Mouse (Mus musculus) lung, postnatal 25 days (tissue): Measurements from ENCODE around the gene Bmpr1a.
A peak's percentile ranks its signal among the peaks of the same experiment; 100 is the strongest.
"Not testable (repeated sequence)": the region's sequence is repeated elsewhere in the genome, so short reads cannot be mapped to it uniquely, and the experiment has no call there.

ENCODE experiments used
- DNase-seq: peaks from one replicate; pipeline ENCODE4 v3.0.0; 2022; ENCODE audit warnings: low spot score

The Bmpr1a gene

DNA sequence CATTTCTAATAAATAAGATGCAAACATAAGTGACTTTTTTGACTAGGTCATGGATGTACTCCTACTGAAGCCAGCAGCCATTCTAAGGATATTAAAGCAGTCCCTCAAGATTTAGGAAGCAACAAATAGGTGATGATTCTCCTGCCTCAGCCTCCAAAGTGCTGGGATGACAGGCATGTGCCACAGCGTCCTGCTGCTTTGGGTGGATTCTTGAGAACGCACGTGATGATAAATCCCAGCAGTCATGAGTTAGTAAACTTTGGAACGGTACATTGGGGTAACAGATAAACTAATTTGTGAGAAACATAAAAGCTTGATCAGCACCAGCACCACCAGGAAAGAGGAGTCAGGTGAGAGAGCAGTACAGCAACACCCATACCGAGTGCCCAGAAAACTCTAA is 52.7 kb downstream of the Bmpr1a start:
- no peak for DNase-seq

GRCm38 (mm10) chr14:34449807-34450206 is 53.3 kb downstream of the Bmpr1a start:
- DNase-seq: peak; percentile 30

GRCm38 (mm10) chr14:34448398-34448797 is 54.7 kb downstream of the Bmpr1a start:
- DNase-seq: no peak

DNA sequence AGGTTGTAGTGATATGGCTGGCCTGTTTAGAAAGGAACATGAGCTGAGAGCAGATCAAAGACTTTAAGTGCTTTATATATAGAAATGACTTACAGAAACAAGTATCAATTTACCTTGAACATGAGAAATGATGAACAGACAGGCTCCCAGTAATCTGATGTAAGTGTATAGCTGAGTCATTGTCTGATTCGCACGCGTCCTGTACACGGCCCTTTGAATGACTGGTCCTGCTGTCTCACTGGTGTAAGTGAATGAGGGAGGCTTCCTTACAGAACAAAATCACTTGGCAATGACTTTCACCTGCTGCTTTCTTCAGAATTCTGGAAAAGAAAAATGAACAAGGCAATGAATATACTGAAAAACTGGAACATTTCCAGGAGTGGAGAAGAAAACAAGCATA is 55.5 kb downstream of the Bmpr1a start:
- no peak for DNase-seq

GRCm38 (mm10) chr14:34446624-34447023 is 56.5 kb downstream of the Bmpr1a start:
- no peak for DNase-seq

DNA sequence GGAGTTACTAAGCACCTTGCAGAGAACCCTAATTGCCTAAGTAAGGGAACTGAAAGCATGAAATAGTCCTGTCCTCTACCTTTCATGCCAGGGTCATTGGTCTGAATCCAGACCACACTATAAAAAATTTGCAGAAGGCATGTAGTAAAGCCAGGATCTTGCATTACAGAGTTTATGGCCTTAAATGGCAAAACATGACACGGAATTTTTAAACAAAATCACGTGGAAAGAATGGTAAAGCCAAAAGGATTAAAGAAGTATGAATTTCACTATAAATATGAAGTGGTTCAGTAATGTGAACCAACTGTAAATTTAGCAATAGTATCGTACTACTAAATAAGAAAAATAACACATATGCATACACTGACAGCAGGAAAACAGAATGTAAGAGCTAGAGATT is 57.8 kb downstream of the Bmpr1a start:
- no peak for DNase-seq

DNA sequence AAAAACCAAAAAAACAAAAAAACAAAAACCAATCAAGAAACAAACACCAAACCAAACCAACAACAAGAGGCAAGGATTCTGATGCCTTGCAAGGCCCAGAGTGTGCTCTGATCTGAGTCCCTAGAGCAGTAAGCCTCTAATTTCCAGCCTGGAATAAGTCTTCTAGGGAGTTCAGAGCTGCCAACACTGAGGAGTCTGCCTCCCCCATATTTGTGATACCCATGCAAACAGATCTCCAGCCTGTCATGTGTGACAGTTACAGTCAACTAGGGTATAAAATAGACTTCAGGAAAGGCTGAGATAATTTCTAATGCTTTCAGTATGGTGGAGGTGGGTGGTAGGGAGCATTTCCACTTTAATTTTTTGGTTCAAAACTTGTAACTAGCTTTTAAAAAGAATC is 58.2 kb downstream of the Bmpr1a start:
- no peak for DNase-seq

DNA sequence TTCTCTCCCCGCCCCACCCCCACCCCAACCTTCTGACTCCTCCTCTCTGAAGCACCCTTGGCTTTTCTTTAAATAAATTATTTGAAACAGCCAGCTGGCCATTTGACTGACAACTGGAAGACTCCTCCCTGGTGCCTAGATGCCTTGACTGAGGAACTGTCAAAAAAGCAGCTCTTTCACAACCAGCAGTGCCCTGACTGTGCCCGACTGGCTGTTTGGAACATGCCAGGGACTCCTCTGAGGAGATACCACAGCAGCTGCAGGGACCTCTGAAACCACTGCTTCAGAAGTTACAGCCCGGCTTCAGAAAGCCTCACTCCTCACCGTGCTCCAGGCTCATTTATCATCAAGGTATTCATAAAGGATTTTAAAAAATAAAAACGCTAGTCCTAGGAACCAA is 58.8 kb downstream of the Bmpr1a start:
- no peak for DNase-seq

DNA sequence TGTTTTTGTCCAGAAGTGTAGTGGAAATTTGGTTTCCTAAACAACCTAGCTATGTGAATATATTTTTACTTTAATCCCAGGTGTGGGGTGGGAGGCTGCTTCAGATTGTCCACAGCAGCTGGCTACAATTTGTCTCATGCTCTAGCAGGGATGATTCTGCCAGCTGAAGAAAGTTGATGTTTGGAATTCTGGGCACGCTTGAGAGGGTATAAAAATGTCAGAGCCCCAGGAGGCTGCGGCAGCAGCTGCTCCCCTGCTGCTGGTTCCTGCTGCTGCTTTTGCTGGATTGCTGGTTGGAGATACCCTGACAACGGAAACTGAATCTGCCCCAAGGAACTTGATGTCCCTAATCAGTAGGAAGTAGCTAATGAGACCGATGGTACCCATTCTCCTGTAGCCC is 60.6 kb downstream of the Bmpr1a start:
- no peak for DNase-seq

GRCm38 (mm10) chr14:34440526-34441066 is 62.5 kb downstream of the Bmpr1a start:
- DNase-seq: no peak

DNA sequence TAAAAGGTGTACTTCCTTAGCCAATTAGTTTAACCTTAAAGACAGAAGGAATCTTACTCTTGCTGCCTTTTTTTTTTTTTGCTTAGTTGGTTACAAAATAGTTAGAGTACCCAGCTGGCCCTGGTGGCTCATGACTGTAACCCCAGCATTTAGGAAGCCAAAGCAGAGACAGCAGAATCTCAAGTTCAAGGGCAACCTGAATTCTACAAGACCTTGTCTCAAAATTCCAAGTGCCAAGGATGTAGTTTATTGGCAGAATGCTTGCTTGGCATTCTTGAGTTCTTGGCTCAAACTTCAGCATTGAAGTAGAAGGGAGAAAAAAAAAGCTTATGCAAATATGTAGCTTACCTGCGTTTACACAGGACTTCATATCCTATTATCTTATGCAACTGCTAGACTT is 74.1 kb downstream of the Bmpr1a start:
- peak; percentile 9 for DNase-seq

- no peak for DNase-seq
Measured at GRCm38 (mm10) chr14:34428274-34428673, 74.9 kb downstream of the Bmpr1a start.

DNA sequence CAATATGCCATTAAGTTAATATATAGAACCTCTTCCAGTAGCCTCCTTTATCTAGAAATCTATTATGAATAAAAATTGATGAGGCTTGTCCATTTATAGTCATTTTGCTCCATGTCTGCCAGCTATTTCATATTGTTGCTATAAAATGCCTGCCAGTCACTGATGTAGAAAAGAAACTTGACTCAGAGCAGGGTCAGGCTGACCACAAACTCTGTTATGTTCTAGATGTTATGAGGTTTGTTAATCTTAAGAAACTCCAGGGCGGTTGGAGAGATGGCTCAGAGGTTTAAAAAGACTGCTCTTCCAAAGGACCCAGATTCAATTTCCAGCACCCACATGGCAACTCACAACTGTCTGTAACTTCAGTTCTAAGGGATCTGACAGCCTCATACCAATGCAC is 82.1 kb downstream of the Bmpr1a start:
- DNase-seq: no peak

DNA sequence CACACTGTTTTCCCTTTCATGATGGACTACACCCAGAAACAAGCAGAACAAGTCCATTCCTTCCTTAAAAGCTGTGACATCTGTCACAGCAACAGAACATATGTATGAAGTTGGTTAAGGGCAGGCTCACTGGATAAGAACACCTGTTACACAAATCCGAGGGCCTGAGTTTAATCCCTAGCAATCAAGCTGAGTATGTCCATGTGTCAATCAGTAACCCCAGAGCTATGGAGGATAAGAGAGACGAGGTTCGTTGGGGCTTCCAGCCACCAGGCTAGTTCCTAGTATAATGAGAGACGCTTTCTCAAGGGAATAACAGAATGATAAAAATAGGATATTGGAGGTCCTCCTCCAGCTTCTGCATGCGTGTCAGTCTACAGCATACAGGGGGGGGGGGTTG is 85.6 kb downstream of the Bmpr1a start:
- no peak for DNase-seq

DNA sequence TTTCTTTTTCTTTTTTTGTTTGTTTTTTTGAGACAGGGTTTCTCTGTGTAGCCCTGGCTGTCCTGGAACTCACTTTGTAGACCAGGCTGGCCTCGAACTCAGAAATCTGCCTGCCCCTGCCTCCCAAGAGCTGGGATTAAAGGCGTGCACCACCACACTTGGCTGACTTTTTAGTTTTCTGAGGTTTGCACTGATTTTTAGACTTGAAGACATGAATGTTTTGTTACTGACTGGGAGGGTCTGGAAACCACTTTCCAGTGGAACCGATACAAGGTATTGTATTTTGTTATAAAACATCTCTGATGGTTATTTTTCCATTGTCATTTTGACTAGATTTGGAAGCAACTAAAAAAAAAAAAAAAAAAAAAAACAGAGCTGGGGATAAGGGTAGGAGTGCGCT is 86.2 kb downstream of the Bmpr1a start:
- not testable (repeated sequence) for DNase-seq

DNA sequence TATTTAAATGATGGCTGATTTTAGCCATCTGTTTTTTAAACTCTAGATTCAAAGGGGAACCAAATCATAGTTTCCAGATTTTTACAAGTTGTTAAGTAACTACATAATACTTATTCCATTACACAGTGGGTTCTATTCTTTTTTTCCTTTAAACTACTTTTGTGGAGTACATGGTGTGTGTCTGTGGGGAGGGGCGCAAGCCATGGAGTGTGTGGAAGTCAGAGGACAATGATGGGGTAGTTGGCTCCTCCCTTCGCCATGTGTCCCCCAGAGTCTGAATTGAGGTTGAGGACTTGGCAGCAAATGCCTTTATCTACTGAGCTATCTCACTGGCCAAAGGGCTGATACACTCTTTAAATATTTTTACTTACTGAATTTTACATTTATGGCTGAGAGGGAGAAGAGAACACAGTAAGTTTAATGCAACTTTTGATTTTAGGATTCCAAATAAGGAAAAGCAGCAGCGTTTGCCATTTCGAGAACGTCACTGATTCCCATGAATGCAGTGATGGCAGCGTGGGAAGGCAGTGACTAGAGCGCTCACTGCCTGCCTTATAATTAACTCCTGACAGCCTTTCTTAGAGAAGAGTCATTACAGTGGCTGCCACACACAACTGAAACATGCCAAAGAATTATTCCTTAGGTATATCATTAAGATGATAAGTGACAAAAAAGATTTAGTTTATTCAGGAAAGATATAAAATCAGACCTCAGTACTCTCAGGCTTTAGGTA is 90.8 kb downstream of the Bmpr1a start:
- no peak for DNase-seq

DNA sequence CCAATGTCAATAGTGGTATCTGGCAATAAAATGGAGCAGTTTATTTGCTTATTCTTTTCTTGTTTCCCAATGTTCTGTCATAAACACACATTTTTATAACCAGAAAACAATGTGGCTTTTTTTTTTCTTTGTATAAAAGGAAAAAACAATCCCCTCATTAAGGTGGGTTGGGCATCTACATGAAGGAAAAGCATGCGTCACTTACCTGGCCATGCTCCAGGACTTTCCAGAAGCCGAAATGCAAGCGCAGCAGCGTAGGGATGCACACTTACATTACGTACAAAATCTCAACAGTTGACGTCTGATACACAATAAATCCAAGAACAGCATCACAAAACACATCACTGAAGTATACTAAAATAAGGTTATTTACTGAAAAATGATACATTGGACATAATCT is 92.4 kb downstream of the Bmpr1a start:
- no peak for DNase-seq

DNA sequence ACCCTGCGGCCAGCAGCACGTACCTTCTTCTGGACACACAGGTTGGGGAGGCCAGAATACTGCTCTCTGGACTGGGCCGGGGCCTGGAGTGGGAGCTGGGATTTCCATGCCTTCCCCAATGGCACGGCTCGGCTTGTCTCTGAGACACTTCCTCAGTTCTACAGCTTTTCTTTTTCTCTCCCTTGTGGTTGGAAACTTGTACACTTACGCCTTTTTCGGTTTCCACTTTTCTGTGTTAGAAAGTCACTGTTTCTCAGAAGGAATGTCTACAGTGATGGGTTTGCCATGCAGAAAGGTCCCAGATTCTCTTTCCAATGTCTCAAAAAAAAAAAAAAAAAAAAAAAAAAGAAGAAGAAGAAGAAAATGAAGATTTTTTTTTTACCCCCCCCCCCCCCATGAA is 99.7 kb downstream of the Bmpr1a start:
- DNase-seq: no peak

DNA sequence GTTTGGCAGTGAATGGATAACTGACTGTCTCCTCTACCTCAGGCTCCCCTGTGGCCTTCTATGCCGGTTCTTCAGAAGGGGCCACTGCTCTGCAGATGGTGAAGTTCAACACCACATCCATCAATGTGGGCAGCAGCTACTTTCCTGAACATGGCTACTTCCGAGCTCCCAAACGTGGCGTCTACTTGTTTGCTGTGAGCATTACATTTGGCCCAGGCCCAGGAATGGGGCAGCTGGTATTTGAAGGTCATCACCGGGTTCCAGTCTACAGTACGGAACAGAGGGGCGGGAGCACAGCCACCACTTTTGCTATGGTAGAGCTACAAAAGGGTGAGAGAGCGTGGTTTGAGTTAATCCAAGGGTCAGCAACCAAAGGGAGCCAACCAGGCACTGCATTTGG is 100.3 kb downstream of the Bmpr1a start:
- no peak for DNase-seq

DNA sequence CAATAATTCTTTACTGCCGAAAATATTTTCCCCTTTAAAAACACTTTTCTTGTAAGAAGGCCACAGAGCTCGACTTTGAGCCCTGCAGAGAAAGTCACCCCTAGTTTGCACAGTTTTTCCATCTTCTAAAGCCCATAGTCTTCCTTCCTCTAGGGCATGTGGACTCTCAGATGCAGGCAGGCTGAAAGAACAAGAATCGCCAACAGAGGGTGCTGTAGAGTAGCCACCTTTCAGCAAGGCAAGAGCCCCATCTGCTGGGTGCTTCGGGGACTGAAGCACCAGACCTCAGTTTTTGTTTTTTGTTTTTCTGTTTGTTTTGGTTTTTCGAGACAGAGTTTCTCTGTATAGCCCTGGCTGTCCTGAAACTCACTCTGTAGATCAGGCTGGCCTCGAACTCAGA is 102.0 kb downstream of the Bmpr1a start:
- DNase-seq: peak; percentile 80

DNA sequence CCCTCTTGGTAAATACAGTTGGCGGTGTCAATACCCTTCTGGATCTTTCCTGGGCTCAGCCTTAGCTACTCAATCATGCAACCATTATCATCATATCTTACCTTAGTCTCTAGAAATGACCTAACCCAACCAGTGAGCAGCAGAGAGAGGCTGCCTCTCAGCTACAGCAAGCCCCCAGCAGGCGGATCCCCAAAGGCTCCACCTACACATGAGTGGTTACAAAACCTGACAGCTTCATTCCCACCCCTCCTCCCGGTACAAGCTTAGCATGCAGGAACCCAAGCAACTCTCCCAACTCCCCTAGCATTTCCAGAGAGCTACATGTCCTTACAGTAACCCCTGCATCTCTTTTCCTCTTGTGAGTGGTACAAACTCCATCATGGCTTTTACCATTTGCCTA is 103.1 kb downstream of the Bmpr1a start:
- DNase-seq: no peak

GRCm38 (mm10) chr14:34399301-34399700 is 103.8 kb downstream of the Bmpr1a start:
- DNase-seq: no peak

- no peak for DNase-seq
Measured at GRCm38 (mm10) chr14:34398901-34399300, 104.2 kb downstream of the Bmpr1a start.

GRCm38 (mm10) chr14:34397871-34398270 is 105.3 kb downstream of the Bmpr1a start:
- DNase-seq: no peak
